Mouse (Mus musculus) G1E (cell line): ENCODE measurements around the gene Unc93b1.

Experiments
- CTCF ChIP-seq: IDR thresholded peaks from 2 replicates; pipeline ENCODE4 v1.5.1; 2012; ENCODE audit warnings: low read depth, low read length, inconsistent platforms, mixed read lengths
- GATA1 ChIP-seq: IDR thresholded peaks from 2 replicates; pipeline ENCODE4 v1.6.1; 2012; ENCODE audit warnings: borderline replicate concordance, low read length, inconsistent platforms, mixed read lengths
- POLR2AphosphoS5 ChIP-seq: IDR thresholded peaks from 2 replicates; pipeline ENCODE4 v1.6.1; 2012; ENCODE audit warnings: low read depth, low read length, inconsistent platforms; ENCODE audit not compliant: insufficient replicate concordance
- TAL1 ChIP-seq: conservative IDR thresholded peaks from 2 replicates; pipeline ENCODE4 v1.6.1; 2012; ENCODE audit warnings: low read depth, low read length, inconsistent platforms, mixed read lengths

- TF ChIP-seq CTCF = no peak
- no peak for TF ChIP-seq GATA1
- TF ChIP-seq TAL1 = no peak
- TF ChIP-seq POLR2AphosphoS5 = no peak
These were observed 37.4 kb upstream of the Unc93b1 start for GRCm38 (mm10) chr19:3897557-3897956.
